ENCODE assay signal across 7 mouse cellular contexts in genomic region chr1:55225398-55225797, GRCm38 (mm10). TPM values are rescaled to one million over a fixed set of nuclear protein-coding genes. Genes with fewer than 3 reads are reported as not detected.
A peak's percentile ranks its signal among the peaks of the same experiment; 100 is the strongest.
DNase-seq lines count a peak whose midpoint lies in the region; ATAC-seq and TF ChIP-seq lines count a peak whose summit lies in the region.

No protein-coding gene starts in this region.

- H3K9me3 ChIP-seq in heart, embryonic 12.5 days (replicated peaks): no peaks in the 10 kb centered on the region
- H3K9me3 ChIP-seq in liver, postnatal 0 days (ENCODE audit: low read length): no peaks in the 10 kb centered on the region

- peaks cover 14% of the 10 kb centered on the region for H3K4me1 ChIP-seq in heart, embryonic 12.5 days (replicated peaks)
- H3K4me1 ChIP-seq in liver, postnatal 0 days (ENCODE audit: insufficient read depth): no peaks in the 10 kb centered on the region

- H3K9ac ChIP-seq in heart, embryonic 12.5 days: 0 out of 2 replicates have a peak overlapping the region, but pooled peaks have one; percentile 44
- H3K9ac ChIP-seq in liver, postnatal 0 days (replicated peaks): no peak overlapping the region

- peak; percentile 7 to 44 for DNase-seq in spleen, postnatal 4 days (ENCODE audit: low spot score in 2 of 2)
- DNase-seq in spleen, postnatal 14 days (ENCODE audit: low spot score in 2 of 2): no peak
- no peak for DNase-seq in liver, postnatal 0 days
- no peak for DNase-seq in thymus, postnatal 25 days
- DNase-seq in left cerebral cortex, adult 9 months (ENCODE audit: low spot score in 2 of 2): no peak
- no peak for DNase-seq in left cerebral cortex, adult 18-20 months (ENCODE audit: low spot score in 2 of 2)

- no peak for ATAC-seq in heart, embryonic 12.5 days (ENCODE audit: insufficient number of reproducible peaks, low FRiP score)
- no peak for ATAC-seq in liver, postnatal 0 days

- no peak for TF ChIP-seq CTCF in liver, postnatal 0 days (IDR thresholded peaks at IDR 0.05; ENCODE audit: low read depth)

- peak overlapping the region; percentile 37 for H3K4me3 ChIP-seq in heart, embryonic 12.5 days
- H3K4me3 ChIP-seq in liver, postnatal 0 days (ENCODE audit: low read depth, low read length): no peak overlapping the region

- no peak for TF ChIP-seq EP300 in liver, postnatal 0 days (IDR thresholded peaks at IDR 0.05; ENCODE audit: low read depth)

- WGBS in heart, embryonic 12.5 days: 43% methylated on average over 3 of the region's 3 CpGs
- 74% methylated on average over 3 of the region's 3 CpGs for WGBS in liver, postnatal 0 days (ENCODE audit: insufficient replicate concordance)

- H3K27me3 ChIP-seq in heart, embryonic 12.5 days (replicated peaks): no peaks in the 10 kb centered on the region
- H3K27me3 ChIP-seq in liver, postnatal 0 days (ENCODE audit: insufficient read depth, low read length): peaks cover 7% of the 10 kb centered on the region; the same call in 1 of the 2 replicates

- no peak overlapping the region for H3K27ac ChIP-seq in heart, embryonic 12.5 days (ENCODE audit: poor library complexity, severe bottlenecking)
- no peak overlapping the region for H3K27ac ChIP-seq in liver, postnatal 0 days (ENCODE audit: low read depth)

- peak overlapping the region; percentile 60 for H3K4me2 ChIP-seq in heart, embryonic 12.5 days
- peak overlapping the region; percentile 65; the same call in 1 of the 2 replicates for H3K4me2 ChIP-seq in liver, postnatal 0 days (ENCODE audit: low read depth, low read length)

- H3K36me3 ChIP-seq in heart, embryonic 12.5 days: no peaks in the 10 kb centered on the region
- H3K36me3 ChIP-seq in liver, postnatal 0 days (replicated peaks; ENCODE audit: insufficient read depth, low read length): no peaks in the 10 kb centered on the region

RNA-seq across cellular contexts. Expression of gene Rftn2, which starts 1.2 kb away (rescaled TPM):
- 6.5 and 6.8 TPM in 2 replicates for polyA plus RNA-seq in heart, embryonic 12.5 days (2016; fragmentation: Nextera tagmentation; extraction: Ambion mirVana)
- polyA plus RNA-seq in liver, postnatal 0 days (2015; fragmentation: Nextera tagmentation; extraction: Ambion mirVana): 0.41 and 0.52 TPM in 2 replicates
- 10 to 100 TPM; 21.9 to 25.1 TPM for total RNA-seq in left cerebral cortex, adult 18-20 months (2021)

RNA-seq across cellular contexts. Expression of gene Mars2, which starts 11.6 kb away (rescaled TPM):
- 4.0 and 4.1 TPM in 2 replicates for polyA plus RNA-seq in heart, embryonic 12.5 days (2016; fragmentation: Nextera tagmentation; extraction: Ambion mirVana)
- 1.2 TPM in 2 replicates for polyA plus RNA-seq in liver, postnatal 0 days (2015; fragmentation: Nextera tagmentation; extraction: Ambion mirVana)
- total RNA-seq in left cerebral cortex, adult 18-20 months (2021): 10 to 100 TPM in 1 of 2 experiments, 1 to 10 TPM in 1; 8.7 to 10.1 TPM

Comparison
In these comparisons a context has a peak if more than half of its experiments do, and no peak if none do; other contexts are left out.
1. DNase-seq: peak in spleen, postnatal 4 days (2 of 2); none in spleen, postnatal 14 days (0 of 2), liver, postnatal 0 days (single experiment), thymus, postnatal 25 days (single experiment), left cerebral cortex, adult 9 months (0 of 2) and left cerebral cortex, adult 18-20 months (0 of 2).